ENCODE assay signal across 34 mouse cellular contexts in genomic region chr2:35933116-35933515, GRCm38 (mm10). TPM values are rescaled to one million over a fixed set of nuclear protein-coding genes. Genes with fewer than 3 reads are reported as not detected.
"Had no signal": no experiment of that assay in that cellular context is flagged by ENCODE, and none has a peak within 500 bp of the region (broad histone marks: within the 10 kb centered on the region; RNA-seq: fewer than 3 reads in every experiment).

No protein-coding gene starts in this region.

- ATAC-seq: hindbrain, embryonic 16.5 days; hindbrain, postnatal 0 days; inflammation-experienced regulatory T-cells, adult 6 months; intestine, embryonic 15.5 days; intestine, postnatal 0 days had no signal

- H3K9me3 ChIP-seq: heart, embryonic 12.5 days; heart, embryonic 15.5 days; hindbrain, embryonic 10.5 days; hindbrain, embryonic 12.5 days; hindbrain, embryonic 13.5 days; hindbrain, embryonic 15.5 days; intestine, embryonic 15.5 days; kidney, embryonic 15.5 days had no signal

- H3K4me1 ChIP-seq: hindbrain, embryonic 10.5 days; hindbrain, embryonic 12.5 days; hindbrain, embryonic 13.5 days; hindbrain, embryonic 15.5 days; intestine, embryonic 15.5 days; kidney, embryonic 15.5 days had no signal

- H3K27me3 ChIP-seq: heart, embryonic 12.5 days; heart, embryonic 13.5 days; heart, embryonic 15.5 days; hindbrain, embryonic 12.5 days; hindbrain, embryonic 13.5 days; hindbrain, embryonic 15.5 days; intestine, embryonic 15.5 days; kidney, embryonic 15.5 days had no signal

- H3K36me3 ChIP-seq: heart, embryonic 12.5 days; heart, embryonic 13.5 days; heart, embryonic 15.5 days; hindbrain, embryonic 10.5 days; hindbrain, embryonic 12.5 days; hindbrain, embryonic 13.5 days; hindbrain, embryonic 15.5 days; intestine, embryonic 15.5 days; kidney, embryonic 15.5 days had no signal

- DNase-seq: heart, postnatal 10 days; heart, postnatal 14 days; heart, postnatal 36 days; heart, postnatal 4 days; kidney, adult 11 months; kidney, adult 18-20 months; kidney, adult 2 months; kidney, adult 8-10 months; kidney, adult 9 months; kidney, postnatal 10 days; kidney, postnatal 14 days; kidney, postnatal 25 days; kidney, postnatal 36 days; kidney, postnatal 4 days; layer of hippocampus, adult 9-11 months; layer of hippocampus, postnatal 36 days had no signal

- H3K27ac ChIP-seq: heart, embryonic 13.5 days; heart, embryonic 15.5 days; hindbrain, embryonic 10.5 days; hindbrain, embryonic 12.5 days; hindbrain, embryonic 13.5 days; hindbrain, embryonic 14.5 days; hindbrain, embryonic 15.5 days; hindbrain, postnatal 0 days; intestine, embryonic 15.5 days; kidney, embryonic 15.5 days; kidney, postnatal 0 days; layer of hippocampus, adult 2 months had no signal

- H3K4me2 ChIP-seq: heart, embryonic 11.5 days; heart, embryonic 12.5 days; heart, embryonic 13.5 days; heart, embryonic 15.5 days; hindbrain, embryonic 12.5 days; hindbrain, embryonic 13.5 days; hindbrain, embryonic 14.5 days; hindbrain, embryonic 15.5 days; intestine, embryonic 15.5 days; kidney, embryonic 15.5 days had no signal

- H3K4me3 ChIP-seq: heart, embryonic 12.5 days; heart, embryonic 13.5 days; heart, embryonic 15.5 days; hindbrain, embryonic 10.5 days; hindbrain, embryonic 12.5 days; hindbrain, embryonic 13.5 days; hindbrain, embryonic 15.5 days; intestine, embryonic 15.5 days; kidney, embryonic 15.5 days; layer of hippocampus, adult 2 months had no signal

- H3K9ac ChIP-seq: heart, embryonic 12.5 days; heart, embryonic 13.5 days; heart, embryonic 15.5 days; hindbrain, embryonic 12.5 days; hindbrain, embryonic 13.5 days; hindbrain, embryonic 14.5 days; hindbrain, embryonic 15.5 days; intestine, embryonic 15.5 days; kidney, embryonic 15.5 days had no signal

RNA-seq across cellular contexts. Expression of gene Ttll11, which starts 46.6 kb away (rescaled TPM):
- total RNA-seq: hematopoietic stem cell, adult 5-6 weeks had no signal
- polyA plus RNA-seq: inflammation-experienced regulatory T-cells, adult 6 months had no signal
